Mouse (Mus musculus) embryonic facial prominence, embryonic 13.5 days (tissue): ENCODE measurements around the gene Cyb5d2. TPM values are rescaled to one million over a fixed set of nuclear protein-coding genes. Genes with fewer than 3 reads are reported as not detected.
"Not testable (repeated sequence)": the region's sequence is repeated elsewhere in the genome, so short reads cannot be mapped to it uniquely, and the experiment has no call there.

Experiments used
- ATAC-seq: fragments of 200-750 bp; cut with Nextera tagmentation; 2 replicates; pipeline ENCODE4 v1.8.0; 2017; ENCODE audit warnings: low read depth; ENCODE audit not compliant: insufficient number of reproducible peaks, insufficient read depth, low FRiP score, low TSS enrichment
- H3K27ac ChIP-seq: fragments of 300-500 bp; sonication (generic); 2 replicates; pipeline ENCODE4 v1.5.1; 2015; ENCODE audit warnings: moderate library complexity, mild to moderate bottlenecking, inconsistent platforms
- H3K27me3 ChIP-seq: fragments of 300-500 bp; sonication (generic); 2 replicates; pipeline ENCODE4 v1.6.1; 2015; ENCODE audit warnings: mild to moderate bottlenecking, inconsistent platforms
- H3K36me3 ChIP-seq: fragments of 300-500 bp; sonication (generic); 2 replicates; pipeline ENCODE4 v1.6.1; 2015; ENCODE audit warnings: mild to moderate bottlenecking, inconsistent platforms
- H3K4me1 ChIP-seq: fragments of 300-500 bp; sonication (generic); 2 replicates; pipeline ENCODE4 v1.6.1; 2015; ENCODE audit warnings: inconsistent platforms
- H3K4me2 ChIP-seq: fragments of 300-500 bp; sonication (generic); 2 replicates; pipeline ENCODE4 v1.6.1; 2015; ENCODE audit warnings: moderate library complexity, mild to moderate bottlenecking, inconsistent platforms
- H3K4me3 ChIP-seq: fragments of 300-500 bp; sonication (generic); 2 replicates; pipeline ENCODE4 v1.5.1; 2015; ENCODE audit warnings: mild to moderate bottlenecking, inconsistent platforms
- H3K9ac ChIP-seq: fragments of 300-500 bp; sonication (generic); 2 replicates; pipeline ENCODE4 v1.6.1; 2015; ENCODE audit warnings: mild to moderate bottlenecking, inconsistent platforms
- H3K9me3 ChIP-seq: fragments of 300-500 bp; sonication (generic); 2 replicates; pipeline ENCODE4 v1.6.1; 2016; ENCODE audit warnings: inconsistent platforms
- WGBS: fragments of 180-500 bp; shearing (Covaris S2); methylation state at CpG from one replicate; pipeline ENCODE4 v1.1.7; 2015; ENCODE audit warnings: mixed read lengths; 5-methylcytosine and 5-hydroxymethylcytosine counted together
- polyA plus RNA-seq: library from polyadenylated mRNA; unstranded; fragments of >200 nt; fragmentation: Nextera tagmentation; extraction: Ambion mirVana; gene quantifications from 2 replicates; pipeline ENCODE4 v1.2.1, GENCODE M21; 2015

Gene Cyb5d2
- polyA plus RNA-seq, 1 experiment from 2014 or later = 7.8 TPM

GRCm38 (mm10) chr11:72771461-72771860, 24.5 kb downstream of the Cyb5d2 start:
- no peak overlapping the region for H3K4me2 ChIP-seq
- H3K9me3 ChIP-seq = no peaks in the 10 kb centered on the region
- 82% methylated on average over 4 of the region's 4 CpGs for WGBS
- no peaks in the 10 kb centered on the region for H3K27me3 ChIP-seq
- H3K27ac ChIP-seq = no peak overlapping the region
- no peaks in the 10 kb centered on the region for H3K4me1 ChIP-seq
- no peak overlapping the region for H3K4me3 ChIP-seq
- ATAC-seq = no peak
- peaks cover 28% of the 10 kb centered on the region for H3K36me3 ChIP-seq
- H3K9ac ChIP-seq = no peak overlapping the region

DNA sequence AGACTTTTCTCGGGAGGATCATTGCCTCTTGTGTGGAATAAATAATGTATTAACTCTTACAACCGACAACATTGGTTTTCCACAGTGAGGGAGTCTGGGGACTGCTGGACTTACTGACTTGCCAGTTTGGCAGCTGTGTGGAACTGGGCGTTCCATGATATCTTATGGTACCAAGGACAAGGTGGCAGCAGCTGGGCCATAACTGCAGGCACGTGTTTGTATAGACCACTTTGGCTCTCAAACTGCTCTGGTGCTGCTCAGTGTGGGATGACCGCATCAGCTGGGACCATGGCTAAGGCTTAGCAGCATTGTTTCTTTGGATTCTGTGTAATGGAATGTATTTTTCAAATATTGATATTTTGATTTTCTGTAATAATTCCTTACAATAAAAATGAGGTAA, 25.1 kb downstream of the Cyb5d2 start:
- no peak overlapping the region for H3K27ac ChIP-seq
- no peaks in the 10 kb centered on the region for H3K4me1 ChIP-seq
- no peak for ATAC-seq
- H3K9ac ChIP-seq = no peak overlapping the region
- H3K4me2 ChIP-seq = no peak overlapping the region
- no peak overlapping the region for H3K4me3 ChIP-seq
- H3K36me3 ChIP-seq = peaks cover 28% of the 10 kb centered on the region
- H3K27me3 ChIP-seq = no peaks in the 10 kb centered on the region
- WGBS = 86% methylated on average over 5 of the region's 5 CpGs
- no peaks in the 10 kb centered on the region for H3K9me3 ChIP-seq

DNA sequence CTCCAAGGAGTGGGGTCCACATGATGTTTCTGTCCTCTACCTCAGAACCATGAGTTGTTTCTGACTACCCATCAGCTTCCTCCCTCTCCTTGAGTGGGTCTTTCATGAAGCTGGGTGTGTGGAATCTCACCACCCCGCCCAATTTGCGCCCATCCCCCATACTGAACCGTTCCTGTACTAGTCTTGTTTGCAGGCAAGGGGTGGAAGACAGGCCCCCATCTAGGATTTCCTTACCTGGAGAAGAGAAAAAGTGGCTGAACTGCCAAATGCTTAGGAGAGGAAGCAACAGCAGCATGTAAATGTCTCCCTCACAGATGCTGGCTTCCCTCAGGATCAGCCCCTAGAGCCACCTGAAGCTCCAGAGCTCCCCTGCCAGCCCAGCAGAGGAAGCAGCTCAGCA, 25.6 kb downstream of the Cyb5d2 start:
- Histone ChIP-seq H3K27ac (no peak overlapping the region), H3K36me3 (peaks cover 28% of the 10 kb centered on the region), H3K9ac (no peak overlapping the region), H3K9me3 (no peaks in the 10 kb centered on the region), H3K4me3 (no peak overlapping the region), H3K4me1 (no peaks in the 10 kb centered on the region), H3K27me3 (no peaks in the 10 kb centered on the region), H3K4me2 (no peak overlapping the region)
- 92% methylated on average over 3 of the region's 3 CpGs for WGBS
- ATAC-seq = no peak

DNA sequence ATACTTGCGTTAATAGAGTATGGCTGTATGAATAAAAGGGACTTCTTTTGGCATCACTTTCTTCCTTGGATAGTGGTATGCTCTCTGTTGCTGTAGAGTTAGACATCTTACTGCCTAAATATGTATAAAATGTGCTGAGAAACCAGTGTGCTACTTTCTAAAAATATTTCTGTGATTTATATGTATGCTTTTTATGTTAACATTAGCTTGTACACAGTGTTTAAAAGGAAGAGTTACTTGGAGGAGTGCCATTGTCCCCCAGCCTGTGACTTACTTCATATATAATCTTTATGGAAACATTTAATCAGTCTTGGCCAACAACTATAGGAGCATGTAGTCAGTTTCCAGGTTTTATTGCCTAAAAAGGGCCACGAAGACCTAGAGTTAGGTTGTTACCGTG, 26.9 kb downstream of the Cyb5d2 start:
- Histone ChIP-seq H3K4me2 (no peak overlapping the region), H3K9me3 (no peaks in the 10 kb centered on the region), H3K27me3 (no peaks in the 10 kb centered on the region), H3K36me3 (peaks cover 35% of the 10 kb centered on the region), H3K4me3 (no peak overlapping the region), H3K9ac (no peak overlapping the region), H3K27ac (no peak overlapping the region), H3K4me1 (no peaks in the 10 kb centered on the region)
- no peak for ATAC-seq
- WGBS = 98% methylated on average over 3 of the region's 3 CpGs

- no peak overlapping the region for H3K4me2 ChIP-seq
- 93% methylated on average over 8 of the region's 8 CpGs for WGBS
- H3K36me3 ChIP-seq = peaks cover 48% of the 10 kb centered on the region
- H3K9me3 ChIP-seq = no peaks in the 10 kb centered on the region
- H3K9ac ChIP-seq = no peak overlapping the region
- no peak overlapping the region for H3K27ac ChIP-seq
- H3K4me3 ChIP-seq = no peak overlapping the region
- no peaks in the 10 kb centered on the region for H3K27me3 ChIP-seq
- no peak for ATAC-seq
- H3K4me1 ChIP-seq = no peaks in the 10 kb centered on the region
These were observed 28.2 kb downstream of the Cyb5d2 start for GRCm38 (mm10) chr11:72767716-72768115.

GRCm38 (mm10) chr11:72764270-72764669, 31.7 kb downstream of the Cyb5d2 start:
- Histone ChIP-seq H3K36me3 (peaks cover 75% of the 10 kb centered on the region), H3K9me3 (no peaks in the 10 kb centered on the region), H3K4me3 (no peak overlapping the region), H3K9ac (no peak overlapping the region), H3K4me2 (no peak overlapping the region), H3K27ac (no peak overlapping the region), H3K4me1 (no peaks in the 10 kb centered on the region), H3K27me3 (no peaks in the 10 kb centered on the region)
- no peak for ATAC-seq
- WGBS = 86% methylated on average over 4 of the region's 4 CpGs

DNA sequence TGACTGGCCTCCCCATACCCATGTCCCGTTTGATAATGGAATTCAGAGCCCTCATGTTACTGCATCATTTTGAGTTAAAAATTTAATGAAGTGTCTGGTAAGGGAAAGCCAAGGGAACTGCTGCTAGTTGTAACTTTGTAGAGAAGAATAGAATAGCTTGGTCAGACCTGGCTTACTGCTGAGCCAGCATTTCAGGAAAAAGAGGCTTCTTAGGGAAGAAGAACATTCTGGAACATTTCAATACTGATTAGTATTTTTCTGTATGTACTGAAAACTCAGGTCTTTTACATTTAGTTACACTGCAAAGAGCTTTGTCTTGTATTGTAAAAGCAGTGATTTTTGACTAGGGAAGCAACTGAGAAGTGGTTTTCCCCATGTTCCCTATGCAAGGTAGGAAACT, 35.2 kb downstream of the Cyb5d2 start:
- Histone ChIP-seq H3K36me3 (peaks cover 87% of the 10 kb centered on the region), H3K4me1 (no peaks in the 10 kb centered on the region), H3K4me3 (no peak overlapping the region), H3K9me3 (no peaks in the 10 kb centered on the region), H3K4me2 (no peak overlapping the region), H3K27me3 (no peaks in the 10 kb centered on the region), H3K27ac (no peak overlapping the region), H3K9ac (no peak overlapping the region)
- ATAC-seq = no peak
- WGBS = 84% methylated on average over 1 of the region's 1 CpGs

GRCm38 (mm10) chr11:72759581-72759980, 36.4 kb downstream of the Cyb5d2 start:
- 93% methylated on average over 6 of the region's 6 CpGs for WGBS

DNA sequence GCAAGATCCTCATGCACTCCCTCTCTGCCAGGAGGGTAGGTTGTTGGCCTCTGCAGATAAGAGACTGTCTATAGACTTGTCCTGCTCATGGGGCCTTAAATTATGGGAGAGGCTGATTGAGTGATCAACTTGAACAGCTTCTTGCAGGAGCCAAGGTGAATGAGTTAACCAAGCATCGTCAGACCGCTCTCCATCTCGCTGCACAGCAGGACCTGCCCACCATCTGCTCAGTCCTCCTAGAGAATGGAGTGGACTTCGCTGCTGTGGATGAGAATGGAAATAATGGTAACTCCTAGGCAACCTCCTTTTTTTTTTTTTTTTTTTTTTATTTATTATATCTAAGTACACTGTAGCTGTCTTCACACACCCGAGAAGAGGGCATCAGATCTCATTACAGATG, 37.6 kb downstream of the Cyb5d2 start:
- Histone ChIP-seq H3K4me3 (no peak overlapping the region), H3K9me3 (no peaks in the 10 kb centered on the region), H3K4me1 (no peaks in the 10 kb centered on the region), H3K27ac (no peak overlapping the region), H3K4me2 (no peak overlapping the region), H3K27me3 (no peaks in the 10 kb centered on the region), H3K36me3 (peaks cover 96% of the 10 kb centered on the region), H3K9ac (no peak overlapping the region)
- no peak for ATAC-seq
- WGBS = 93% methylated on average over 5 of the region's 5 CpGs

More at GRCm38 (mm10) chr11:72759581-72759980, 36.4 kb downstream of the Cyb5d2 start:
- Histone ChIP-seq H3K4me2 (no peak overlapping the region), H3K27me3 (no peaks in the 10 kb centered on the region), H3K4me3 (no peak overlapping the region), H3K36me3 (peaks cover 95% of the 10 kb centered on the region), H3K9ac (no peak overlapping the region), H3K4me1 (no peaks in the 10 kb centered on the region), H3K9me3 (no peaks in the 10 kb centered on the region), H3K27ac (no peak overlapping the region)
- no peak for ATAC-seq

GRCm38 (mm10) chr11:72751956-72752355, 44.0 kb downstream of the Cyb5d2 start:
- Histone ChIP-seq H3K4me1 (no peaks in the 10 kb centered on the region), H3K4me3 (no peak overlapping the region), H3K4me2 (no peak overlapping the region), H3K27ac (no peak overlapping the region), H3K9ac (no peak overlapping the region), H3K36me3 (peaks cover 93% of the 10 kb centered on the region), H3K9me3 (no peaks in the 10 kb centered on the region), H3K27me3 (no peaks in the 10 kb centered on the region)
- ATAC-seq = no peak
- WGBS = 44% methylated on average over 2 of the region's 2 CpGs

GRCm38 (mm10) chr11:72739048-72739447, 56.9 kb downstream of the Cyb5d2 start:
- 89% methylated on average over 1 of the region's 1 CpGs for WGBS

DNA sequence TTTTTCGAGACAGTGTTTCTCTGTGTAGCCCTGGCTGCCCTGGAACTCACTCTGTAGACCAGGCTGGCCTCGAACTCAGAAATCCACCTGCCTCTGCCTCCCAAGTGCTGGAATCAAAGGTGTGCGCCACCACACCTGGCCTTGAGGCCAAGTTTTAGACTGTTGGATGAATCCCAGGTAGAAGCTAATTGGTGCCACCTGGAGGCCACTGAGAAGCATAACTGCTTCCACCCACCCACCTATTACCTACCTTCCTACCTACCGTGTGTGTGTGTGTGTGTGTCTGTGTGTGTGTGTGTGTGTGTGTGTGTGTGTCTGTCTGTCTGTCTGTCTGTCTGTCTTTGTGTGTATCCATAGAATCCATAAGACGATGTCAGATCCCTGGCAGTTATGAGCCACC, 58.4 kb downstream of the Cyb5d2 start:
- not testable (repeated sequence) for H3K9ac ChIP-seq, H3K27ac ChIP-seq, H3K4me2 ChIP-seq, H3K4me1 ChIP-seq, ATAC-seq, H3K27me3 ChIP-seq, H3K4me3 ChIP-seq, H3K9me3 ChIP-seq
- WGBS = 97% methylated on average over 5 of the region's 5 CpGs
- peaks cover 65% of the 10 kb centered on the region for H3K36me3 ChIP-seq

More at GRCm38 (mm10) chr11:72739048-72739447, 56.9 kb downstream of the Cyb5d2 start:
- Histone ChIP-seq H3K36me3 (peaks cover 69% of the 10 kb centered on the region), H3K9me3 (no peaks in the 10 kb centered on the region), H3K4me2 (no peak overlapping the region), H3K9ac (no peak overlapping the region), H3K27me3 (no peaks in the 10 kb centered on the region), H3K4me1 (no peaks in the 10 kb centered on the region), H3K27ac (no peak overlapping the region), H3K4me3 (no peak overlapping the region)
- no peak for ATAC-seq

GRCm38 (mm10) chr11:72736320-72736719, 59.6 kb downstream of the Cyb5d2 start:
- no peak overlapping the region for H3K4me3 ChIP-seq
- ATAC-seq = no peak
- H3K36me3 ChIP-seq = peaks cover 71% of the 10 kb centered on the region
- no peak overlapping the region for H3K9ac ChIP-seq
- WGBS = 76% methylated on average over 1 of the region's 1 CpGs
- no peak overlapping the region for H3K27ac ChIP-seq
- no peaks in the 10 kb centered on the region for H3K4me1 ChIP-seq
- no peak overlapping the region for H3K4me2 ChIP-seq
- no peaks in the 10 kb centered on the region for H3K9me3 ChIP-seq
- H3K27me3 ChIP-seq = no peaks in the 10 kb centered on the region
